Mouse (Mus musculus) mature B cell (primary cell): ENCODE data around the gene Gm5447.

Experiments
- in situ Hi-C: fragments of 300-500 bp; cut with MboI; formaldehyde crosslinking; loops from 2 replicates; pipeline ENCODE4 v1.14.3; 2019

Gm5447 gene

GRCm38 (mm10) chr13:30986934-30987455 lies 13.0 kb downstream of the Gm5447 start:
- in situ Hi-C loops, result no loop called here

- in situ Hi-C loops, result no loop called here
These were observed 13.7 kb downstream of the Gm5447 start for GRCm38 (mm10) chr13:30987686-30988085.

GRCm38 (mm10) chr13:30989710-30990109 lies 15.7 kb downstream of the Gm5447 start:
- in situ Hi-C loops, result no loop called here

GRCm38 (mm10) chr13:30990233-30990632 lies 16.2 kb downstream of the Gm5447 start:
- in situ Hi-C loops, result no loop called here

GRCm38 (mm10) chr13:30993819-30994218 lies 19.8 kb downstream of the Gm5447 start:
- in situ Hi-C loops, result no loop called here

GRCm38 (mm10) chr13:30994249-30994858 lies 20.4 kb downstream of the Gm5447 start:
- in situ Hi-C loops, result no loop called here

- in situ Hi-C loops, result no loop called here
These were observed 23.7 kb downstream of the Gm5447 start for GRCm38 (mm10) chr13:30997526-30998253.

- in situ Hi-C loops, result no loop called here
These were observed 25.8 kb downstream of the Gm5447 start for GRCm38 (mm10) chr13:30999799-31000198.

GRCm38 (mm10) chr13:31004458-31004857 lies 30.5 kb downstream of the Gm5447 start:
- in situ Hi-C loops, result no loop called here

- in situ Hi-C loops, result no loop called here
These were observed 31.0 kb downstream of the Gm5447 start for GRCm38 (mm10) chr13:31004995-31005394.

- in situ Hi-C loops, result no loop called here
These were observed 43.5 kb downstream of the Gm5447 start for GRCm38 (mm10) chr13:31017545-31017944.

GRCm38 (mm10) chr13:31021514-31021913 lies 47.5 kb downstream of the Gm5447 start:
- in situ Hi-C loops, result no loop called here

- in situ Hi-C loops, result no loop called here
These were observed 47.9 kb downstream of the Gm5447 start for GRCm38 (mm10) chr13:31021927-31022326.

- in situ Hi-C loops, result no loop called here
These were observed 49.7 kb downstream of the Gm5447 start for GRCm38 (mm10) chr13:31023664-31024063.
